Comparison of ENCODE assay signal across 8 mouse cellular contexts in genomic region chr12:55302485-55303441, GRCm38 (mm10). TPM values are rescaled to one million over a fixed set of nuclear protein-coding genes. Genes with fewer than 3 reads are reported as not detected.
DNase-seq lines count a peak whose midpoint lies in the region; ATAC-seq lines count a peak whose summit lies in the region.

Ppp2r3c (minus strand) TSS chr12:55302998.

- intact Hi-C loops in gastrocnemius, postnatal 14 days (cut with DNase I; ENCODE audit: low total_unique reads) = no loop called here
- intact Hi-C loops in left cerebral cortex, postnatal 10 days (cut with DNase I) = no loop called here

- ATAC-seq in inflammation-experienced regulatory T-cells, adult 6 months = peak; percentile 92
- peak; percentile 94 for ATAC-seq in megakaryocyte-erythroid progenitor cell, adult 5-6 weeks (replicated peaks; ENCODE audit: low FRiP score, low TSS enrichment, poor library complexity, severe bottlenecking)

- DNase-seq in adrenal gland, adult (ENCODE audit: inconsistent age in 2 of 2, low spot score in 1 of 2) = peak; percentile 93 to 98
- DNase-seq in embryo, embryonic 10.5 days (ENCODE audit: low spot score) = peak; percentile 96
- peak; percentile 90 for DNase-seq in gastrocnemius, postnatal 14 days
- peak; percentile 93 for DNase-seq in left cerebral cortex, postnatal 10 days (ENCODE audit: extremely low spot score in 1 of 2, low spot score in 2 of 2)
- peak; percentile 91 for DNase-seq in right cerebral cortex, postnatal 25 days
- peak; percentile 84 for DNase-seq in urinary bladder, postnatal 4 days (ENCODE audit: low spot score in 2 of 2)

RNA-seq across cellular contexts. Expression of gene Ppp2r3c, which starts in this region (rescaled TPM):
- total RNA-seq in gastrocnemius, postnatal 14 days (2021) = 10 to 100 TPM; 10.2 to 11.1 TPM
- polyA plus RNA-seq in inflammation-experienced regulatory T-cells, adult 6 months (2017; shearing (Covaris generic)) = 10 to 100 TPM; 18.1 to 32.2 (median 20.8) TPM
- 10 to 100 TPM; 12.6 to 14.7 TPM for total RNA-seq in left cerebral cortex, postnatal 10 days (2021)
- total RNA-seq in megakaryocyte-erythroid progenitor cell, adult 5-6 weeks (2014; fragmentation: Nextera tagmentation) = 29.6 and 36.6 TPM in 2 replicates
- total RNA-seq in megakaryocyte-erythroid progenitor cell, adult 5-6 weeks (2017) = 24.5 and 28.1 TPM in 2 replicates

Comparison
In these comparisons a context has a peak if more than half of its experiments do, and no peak if none do; other contexts are left out.
1. Peak in every context shown above with its lines: DNase-seq and ATAC-seq.